Mouse (Mus musculus) forebrain, postnatal 0 days (tissue): ENCODE measurements at regions not wholly inside any gene's neighbourhood (a gene's known extent, or its start where the extent isn't known, plus 50 kb on each side); places are given as distances from the start of the nearest gene placed in this dataset.

Experiments used
- ATAC-seq: fragments of 200-750 bp; cut with Nextera tagmentation; 2 replicates; pipeline ENCODE4 v1.8.0; 2017; ENCODE audit warnings: mild to moderate bottlenecking, moderate library complexity
- DNase-seq: peaks from one replicate; pipeline ENCODE4 v3.0.0-alpha.2; 2015
- H3K27ac ChIP-seq: fragments of 300-500 bp; sonication (generic); 2 replicates; pipeline ENCODE4 v1.5.1; 2014; ENCODE audit warnings: low read depth, mild to moderate bottlenecking, antibody characterized with exemption, low read length, moderate library complexity, mixed read lengths
- H3K27me3 ChIP-seq: fragments of 300-500 bp; sonication (generic); 2 replicates; pipeline ENCODE4 v1.6.1; 2014; ENCODE audit warnings: mild to moderate bottlenecking, low read length, mixed read lengths; ENCODE audit not compliant: insufficient read depth
- H3K36me3 ChIP-seq: fragments of 300-500 bp; sonication (generic); 2 replicates; pipeline ENCODE4 v1.6.1; 2014; ENCODE audit warnings: mild to moderate bottlenecking, moderate library complexity; ENCODE audit not compliant: insufficient read depth
- H3K4me1 ChIP-seq: fragments of 300-500 bp; sonication (generic); 2 replicates; pipeline ENCODE4 v1.6.1; 2014; ENCODE audit warnings: antibody characterized with exemption; ENCODE audit not compliant: insufficient read depth
- H3K4me2 ChIP-seq: fragments of 300-500 bp; sonication (generic); 2 replicates; pipeline ENCODE4 v1.6.1; 2014; ENCODE audit warnings: low read depth, mild to moderate bottlenecking, moderate library complexity
- H3K4me3 ChIP-seq: fragments of 300-500 bp; sonication (generic); 2 replicates; pipeline ENCODE4 v1.5.1; 2014; ENCODE audit warnings: low read depth, low read length, mixed read lengths
- H3K9ac ChIP-seq: fragments of 300-500 bp; sonication (generic); 2 replicates; pipeline ENCODE4 v1.6.1; 2014; ENCODE audit warnings: mild to moderate bottlenecking
- H3K9me3 ChIP-seq: fragments of 300-500 bp; sonication (generic); 2 replicates; pipeline ENCODE4 v1.6.1; 2016; ENCODE audit warnings: low read length
- CTCF ChIP-seq: sonication (generic); IDR thresholded peaks from 2 replicates; pipeline ENCODE4 v1.5.1; 2016; ENCODE audit warnings: antibody characterized with exemption, control low read depth, low read depth
- WGBS: fragments of 180-500 bp; shearing (Covaris S2); extraction: QIAGEN DNeasy Blood & Tissue Kit; methylation state at CpG from one replicate; pipeline ENCODE4 v1.1.7; 2014; 5-methylcytosine and 5-hydroxymethylcytosine counted together

GRCm38 (mm10) chr3:131857442-131857841, 227.7 kb upstream of the Dkk2 start:
- no peak for DNase-seq
- no peak overlapping the region for H3K4me3 ChIP-seq
- H3K27me3 ChIP-seq = no peaks in the 10 kb centered on the region
- WGBS = 82% methylated on average over 2 of the region's 2 CpGs
- H3K9me3 ChIP-seq = no peaks in the 10 kb centered on the region
- no peak overlapping the region for H3K4me2 ChIP-seq
- H3K9ac ChIP-seq = no peak overlapping the region
- H3K4me1 ChIP-seq = no peaks in the 10 kb centered on the region
- TF ChIP-seq CTCF = no peak
- no peaks in the 10 kb centered on the region for H3K36me3 ChIP-seq
- no peak for ATAC-seq
- no peak overlapping the region for H3K27ac ChIP-seq

GRCm38 (mm10) chr3:131859083-131859482, 226.0 kb upstream of the Dkk2 start:
- Histone ChIP-seq H3K4me3 (no peak overlapping the region), H3K27ac (no peak overlapping the region), H3K36me3 (no peaks in the 10 kb centered on the region), H3K9ac (no peak overlapping the region), H3K4me1 (no peaks in the 10 kb centered on the region), H3K4me2 (no peak overlapping the region), H3K9me3 (no peaks in the 10 kb centered on the region), H3K27me3 (no peaks in the 10 kb centered on the region)
- whole genome bisulfite sequencing = 72% methylated on average over 12 of the region's 12 CpGs
- no peak for TF ChIP-seq CTCF
- DNase-seq (no peak), ATAC-seq (no peak)

- Histone ChIP-seq H3K4me1 (no peaks in the 10 kb centered on the region), H3K9ac (no peak overlapping the region), H3K27ac (no peak overlapping the region), H3K4me2 (no peak overlapping the region), H3K9me3 (no peaks in the 10 kb centered on the region), H3K36me3 (no peaks in the 10 kb centered on the region), H3K27me3 (no peaks in the 10 kb centered on the region), H3K4me3 (no peak overlapping the region)
- ATAC-seq (no peak), DNase-seq (no peak)
- TF ChIP-seq CTCF = no peak
- WGBS = 70% methylated on average over 5 of the region's 5 CpGs
Observed at GRCm38 (mm10) chr3:131865106-131865505, 220.0 kb upstream of the Dkk2 start.

GRCm38 (mm10) chr3:131867266-131867665, 217.8 kb upstream of the Dkk2 start:
- Histone ChIP-seq H3K9ac (no peak overlapping the region), H3K9me3 (no peaks in the 10 kb centered on the region), H3K4me1 (no peaks in the 10 kb centered on the region), H3K36me3 (no peaks in the 10 kb centered on the region), H3K4me2 (no peak overlapping the region), H3K27me3 (no peaks in the 10 kb centered on the region), H3K27ac (no peak overlapping the region), H3K4me3 (no peak overlapping the region)
- no peak for TF ChIP-seq CTCF
- DNase-seq (no peak), ATAC-seq (no peak)
- WGBS = 88% methylated on average over 3 of the region's 3 CpGs

- no peak for ATAC-seq
- H3K9me3 ChIP-seq = no peaks in the 10 kb centered on the region
- no peak overlapping the region for H3K4me2 ChIP-seq
- DNase-seq = no peak
- no peaks in the 10 kb centered on the region for H3K4me1 ChIP-seq
- H3K9ac ChIP-seq = no peak overlapping the region
- no peak overlapping the region for H3K27ac ChIP-seq
- H3K36me3 ChIP-seq = no peaks in the 10 kb centered on the region
- no peaks in the 10 kb centered on the region for H3K27me3 ChIP-seq
- H3K4me3 ChIP-seq = no peak overlapping the region
- WGBS = 88% methylated on average over 11 of the region's 11 CpGs
- no peak for TF ChIP-seq CTCF
Observed at GRCm38 (mm10) chr3:131868219-131868964, 216.7 kb upstream of the Dkk2 start.

GRCm38 (mm10) chr3:131869306-131869705, 215.8 kb upstream of the Dkk2 start:
- Histone ChIP-seq H3K9me3 (no peaks in the 10 kb centered on the region), H3K4me2 (no peak overlapping the region), H3K27me3 (no peaks in the 10 kb centered on the region), H3K9ac (no peak overlapping the region), H3K36me3 (no peaks in the 10 kb centered on the region), H3K4me1 (no peaks in the 10 kb centered on the region), H3K4me3 (no peak overlapping the region), H3K27ac (no peak overlapping the region)
- WGBS = 89% methylated on average over 4 of the region's 4 CpGs
- DNase-seq (no peak), ATAC-seq (no peak)
- no peak for TF ChIP-seq CTCF

- Histone ChIP-seq H3K27me3 (no peaks in the 10 kb centered on the region), H3K4me3 (no peak overlapping the region), H3K4me1 (no peaks in the 10 kb centered on the region), H3K27ac (no peak overlapping the region), H3K9ac (no peak overlapping the region), H3K4me2 (no peak overlapping the region), H3K36me3 (no peaks in the 10 kb centered on the region), H3K9me3 (no peaks in the 10 kb centered on the region)
- no peak for ATAC-seq
- no peak for DNase-seq
- no peak for TF ChIP-seq CTCF
Observed at GRCm38 (mm10) chr3:131882667-131883066, 202.4 kb upstream of the Dkk2 start.
